Mouse (Mus musculus) thymus, postnatal 4 days (tissue): Measurements from ENCODE around the gene Iba57.

Experiments used
- DNase-seq: peaks from one replicate; pipeline ENCODE4 v3.0.0; 2021

Gene Iba57

DNA sequence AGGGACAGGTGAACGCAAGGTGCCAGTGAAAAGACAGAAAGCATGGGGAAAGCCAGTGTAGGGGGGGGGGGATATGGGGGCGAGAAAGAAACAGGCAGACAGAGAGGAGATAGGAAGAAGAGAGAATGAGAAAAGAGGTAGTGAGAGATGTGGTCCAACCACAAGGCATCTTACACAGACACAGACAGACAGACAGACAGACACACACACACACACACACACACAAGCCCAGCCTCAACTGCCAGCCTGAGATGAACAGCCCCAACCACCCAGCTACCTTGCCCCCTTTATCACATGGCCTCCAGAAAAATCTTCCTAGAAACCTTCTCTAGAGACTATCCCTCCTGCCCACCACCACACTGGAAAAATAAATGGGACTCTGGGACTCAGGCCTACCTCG is 31.5 kb downstream of the Iba57 start:
- no peak for DNase-seq

GRCm38 (mm10) chr11:59131348-59131919 is 32.1 kb downstream of the Iba57 start:
- no peak for DNase-seq

DNA sequence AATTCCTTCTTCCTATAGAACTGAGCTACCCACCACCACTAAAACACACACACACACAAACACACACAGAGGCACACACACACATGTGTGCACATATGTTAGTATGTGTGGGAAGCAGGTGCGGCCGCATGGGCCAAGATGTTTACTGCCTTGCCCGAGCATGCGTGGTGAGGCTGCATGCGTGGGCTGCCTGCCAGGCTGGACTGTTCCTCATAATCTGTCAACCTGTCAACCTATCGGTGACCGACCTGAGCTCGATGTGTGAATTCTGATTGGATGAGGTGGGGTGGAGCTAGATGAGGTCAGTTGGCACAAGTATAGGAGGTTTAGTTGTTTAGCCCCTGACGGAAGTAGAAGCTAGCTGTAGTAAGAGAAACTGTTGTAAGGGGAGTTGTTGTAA is 32.8 kb downstream of the Iba57 start:
- DNase-seq: no peak

GRCm38 (mm10) chr11:59105945-59106344 is 57.6 kb downstream of the Iba57 start:
- no peak for DNase-seq
